Mouse (Mus musculus) erythroblast, embryonic 14.5 days (primary cell): ENCODE data around the gene Txnip.

Source experiments
- GATA1 ChIP-seq: IDR thresholded peaks from 2 replicates; pipeline ENCODE4 v1.6.1; 2012; ENCODE audit warnings: low read length, inconsistent platforms, mixed read lengths
- TAL1 ChIP-seq: IDR thresholded peaks from 3 replicates; pipeline ENCODE4 v1.6.1; 2012; ENCODE audit warnings: low read length, inconsistent platforms, mixed read lengths

- no peak for TF ChIP-seq GATA1
- no peak for TF ChIP-seq TAL1
These were observed 25.7 kb upstream of the Txnip start for GRCm38 (mm10) chr3:96532050-96532449.
